In genomic region chr7:29212199-29212765, GRCm38 (mm10) we compare ENCODE assay signal across 7 mouse cellular contexts. TPM values are rescaled to one million over a fixed set of nuclear protein-coding genes. Genes with fewer than 3 reads are reported as not detected.
DNase-seq lines count a peak whose midpoint lies in the region; ATAC-seq and TF ChIP-seq lines count a peak whose summit lies in the region.

No protein-coding gene starts in this region.

- no peak for TF ChIP-seq CTCF in ES-Bruce4 (IDR thresholded peaks at IDR 0.05; ENCODE audit: low read depth, low read length)
- no peak for TF ChIP-seq CTCF in small intestine, adult 2 months (IDR thresholded peaks at IDR 0.05; ENCODE audit: extremely low read depth, insufficient read length, insufficient replicate concordance, low read depth, low read length)

- H3K27me3 ChIP-seq in ES-Bruce4 (ENCODE audit: control insufficient read depth, insufficient read depth, low read length, poor library complexity, severe bottlenecking) = no peaks in the 10 kb centered on the region
- peaks cover 23% of the 10 kb centered on the region for H3K27me3 ChIP-seq in hindbrain, embryonic 10.5 days (ENCODE audit: insufficient read depth, poor library complexity, severe bottlenecking)
- peaks cover 5% of the 10 kb centered on the region; the same call in 1 of the 2 replicates for H3K27me3 ChIP-seq in liver, embryonic 15.5 days
- no peaks in the 10 kb centered on the region for H3K27me3 ChIP-seq in small intestine, adult 2 months (ENCODE audit: control insufficient read depth, insufficient read depth, low read length)

- WGBS in hindbrain, embryonic 10.5 days = 11% methylated on average over 26 of the region's 26 CpGs
- 15% methylated on average over 26 of the region's 26 CpGs for WGBS in liver, embryonic 15.5 days (ENCODE audit: insufficient replicate concordance)
- 37% methylated on average over 26 of the region's 26 CpGs for WGBS in small intestine, adult 2 months

- TF ChIP-seq EP300 in ES-Bruce4 (IDR thresholded peaks at IDR 0.05; ENCODE audit: insufficient read depth, low read depth, low read length) = no peak

- no peak for ATAC-seq in liver, embryonic 15.5 days (ENCODE audit: insufficient read depth)

- no peaks in the 10 kb centered on the region for H3K9me3 ChIP-seq in ES-Bruce4 (replicated peaks; ENCODE audit: control insufficient read depth, insufficient read depth, low read length, poor library complexity, severe bottlenecking)
- H3K9me3 ChIP-seq in hindbrain, embryonic 10.5 days = 0 out of 2 replicates have a peak, but pooled peaks cover 5% of the 10 kb centered on the region
- H3K9me3 ChIP-seq in liver, embryonic 15.5 days (replicated peaks) = no peaks in the 10 kb centered on the region

- H3K27ac ChIP-seq in ES-Bruce4 (ENCODE audit: insufficient read depth, low read length) = peak overlapping the region; percentile 79
- no peak overlapping the region for H3K27ac ChIP-seq in hindbrain, embryonic 10.5 days
- peak overlapping the region; percentile 70 for H3K27ac ChIP-seq in liver, embryonic 15.5 days (replicated peaks)
- H3K27ac ChIP-seq in small intestine, adult 2 months (ENCODE audit: insufficient read depth, low read depth, low read length) = 0 out of 2 replicates have a peak overlapping the region, but pooled peaks have one; percentile 26

- peak overlapping the region; percentile 69 for H3K4me2 ChIP-seq in liver, embryonic 15.5 days

- peak overlapping the region; percentile 67 for H3K4me3 ChIP-seq in ES-Bruce4 (ENCODE audit: low read depth, low read length)
- H3K4me3 ChIP-seq in hindbrain, embryonic 10.5 days = peak overlapping the region; percentile 48
- peak overlapping the region; percentile 47 for H3K4me3 ChIP-seq in liver, embryonic 15.5 days (replicated peaks)
- H3K4me3 ChIP-seq in small intestine, adult 2 months (ENCODE audit: low read depth, low read length) = peak overlapping the region; percentile 53

- no peaks in the 10 kb centered on the region for H3K4me1 ChIP-seq in ES-Bruce4 (ENCODE audit: control insufficient read depth, insufficient read depth, low read length)
- peaks cover 28% of the 10 kb centered on the region for H3K4me1 ChIP-seq in hindbrain, embryonic 10.5 days (replicated peaks)
- H3K4me1 ChIP-seq in liver, embryonic 15.5 days (replicated peaks) = peaks cover 19% of the 10 kb centered on the region
- H3K4me1 ChIP-seq in small intestine, adult 2 months (ENCODE audit: control insufficient read depth, insufficient read depth, insufficient read length, low read length) = peaks cover 5% of the 10 kb centered on the region

- intact Hi-C loops in gastrocnemius, postnatal 14 days (cut with DNase I; ENCODE audit: low total_unique reads) = no loop called here

- H3K36me3 ChIP-seq in ES-Bruce4 (ENCODE audit: control insufficient read depth, insufficient read depth, low read length, poor library complexity, severe bottlenecking) = no peaks in the 10 kb centered on the region
- H3K36me3 ChIP-seq in hindbrain, embryonic 10.5 days = no peaks in the 10 kb centered on the region
- no peaks in the 10 kb centered on the region for H3K36me3 ChIP-seq in liver, embryonic 15.5 days (replicated peaks)
- no peaks in the 10 kb centered on the region for H3K36me3 ChIP-seq in small intestine, adult 2 months (ENCODE audit: control insufficient read depth, insufficient read depth, low read length)

- peak; percentile 31 for TF ChIP-seq POLR2A in ES-Bruce4 (IDR thresholded peaks at IDR 0.05; ENCODE audit: insufficient read depth, low read length)
- TF ChIP-seq POLR2A in small intestine, adult 2 months (IDR thresholded peaks at IDR 0.05; ENCODE audit: low read depth, low read length) = no peak

- peak overlapping the region; percentile 13 for H3K9ac ChIP-seq in ES-Bruce4 (ENCODE audit: low read depth, poor library complexity, severe bottlenecking)
- H3K9ac ChIP-seq in liver, embryonic 15.5 days = no peak overlapping the region

- DNase-seq in MEL-GATA-1-ER (ENCODE audit: extremely low read depth, low read depth) = peak; percentile 91
- peak; percentile 25 for DNase-seq in hindbrain, embryonic 10.5 days (ENCODE audit: low spot score)
- no peak for DNase-seq in frontal cortex, postnatal 25 days (ENCODE audit: low spot score in 2 of 2)
- DNase-seq in gastrocnemius, postnatal 14 days = no peak

RNA-seq across cellular contexts. Expression of gene Catsperg1, which starts 1.6 kb away (rescaled TPM):
- polyA plus RNA-seq in ES-Bruce4 (2011; ENCODE audit: insufficient read depth, insufficient read length, low read depth, missing spikeins) = 27.3 and 31.3 TPM in 2 replicates
- 0.51 and 0.97 TPM in 2 replicates for polyA plus RNA-seq in hindbrain, embryonic 10.5 days (2016; fragmentation: Nextera tagmentation; extraction: Ambion mirVana)
- polyA plus RNA-seq in liver, embryonic 15.5 days (2015; fragmentation: Nextera tagmentation; extraction: Ambion mirVana) = 0.21 and 0.28 TPM in 2 replicates
- polyA plus RNA-seq in small intestine, adult 2 months (2012; rRNA removed) = 0.32 and 0.53 TPM in 2 replicates
- under 1 TPM in 1 of 2 experiments, not detected in 1; 0.25 TPM for total RNA-seq in gastrocnemius, postnatal 14 days (2021)

RNA-seq across cellular contexts. Expression of gene Kcnk6, which starts 20.0 kb away (rescaled TPM):
- 7.0 and 7.1 TPM in 2 replicates for polyA plus RNA-seq in ES-Bruce4 (2011; ENCODE audit: insufficient read depth, insufficient read length, low read depth, missing spikeins)
- polyA plus RNA-seq in hindbrain, embryonic 10.5 days (2016; fragmentation: Nextera tagmentation; extraction: Ambion mirVana) = 0.76 and 0.97 TPM in 2 replicates
- polyA plus RNA-seq in liver, embryonic 15.5 days (2015; fragmentation: Nextera tagmentation; extraction: Ambion mirVana) = 1.2 and 1.8 TPM in 2 replicates
- 23.4 and 42.4 TPM in 2 replicates for polyA plus RNA-seq in small intestine, adult 2 months (2012; rRNA removed)
- 1 to 10 TPM; 2.2 to 2.6 TPM for total RNA-seq in gastrocnemius, postnatal 14 days (2021)

RNA-seq across cellular contexts. Expression of gene Yif1b, which starts 25.8 kb away (rescaled TPM):
- polyA plus RNA-seq in ES-Bruce4 (2011; ENCODE audit: insufficient read depth, insufficient read length, low read depth, missing spikeins) = 50.9 and 55.2 TPM in 2 replicates
- polyA plus RNA-seq in hindbrain, embryonic 10.5 days (2016; fragmentation: Nextera tagmentation; extraction: Ambion mirVana) = 110 and 115 TPM in 2 replicates
- polyA plus RNA-seq in liver, embryonic 15.5 days (2015; fragmentation: Nextera tagmentation; extraction: Ambion mirVana) = 43.6 and 44.1 TPM in 2 replicates
- polyA plus RNA-seq in small intestine, adult 2 months (2012; rRNA removed) = 41.8 and 49.8 TPM in 2 replicates
- total RNA-seq in gastrocnemius, postnatal 14 days (2021) = 10 to 100 TPM; 49.4 to 56.8 TPM

RNA-seq across cellular contexts. Expression of gene Psmd8, which starts 31.8 kb away (rescaled TPM):
- 223 and 242 TPM in 2 replicates for polyA plus RNA-seq in ES-Bruce4 (2011; ENCODE audit: insufficient read depth, insufficient read length, low read depth, missing spikeins)
- polyA plus RNA-seq in hindbrain, embryonic 10.5 days (2016; fragmentation: Nextera tagmentation; extraction: Ambion mirVana) = 305 and 348 TPM in 2 replicates
- polyA plus RNA-seq in liver, embryonic 15.5 days (2015; fragmentation: Nextera tagmentation; extraction: Ambion mirVana) = 110 and 112 TPM in 2 replicates
- 73.0 and 127 TPM in 2 replicates for polyA plus RNA-seq in small intestine, adult 2 months (2012; rRNA removed)
- 100 to 1,000 TPM; 171 to 188 TPM for total RNA-seq in gastrocnemius, postnatal 14 days (2021)

RNA-seq across cellular contexts. Expression of gene 2200002D01Rik, which starts 36.0 kb away (rescaled TPM):
- polyA plus RNA-seq in ES-Bruce4 (2011; ENCODE audit: insufficient read depth, insufficient read length, low read depth, missing spikeins) = 33.6 and 34.1 TPM in 2 replicates
- polyA plus RNA-seq in hindbrain, embryonic 10.5 days (2016; fragmentation: Nextera tagmentation; extraction: Ambion mirVana) = 6.9 and 7.4 TPM in 2 replicates
- 4.2 and 6.3 TPM in 2 replicates for polyA plus RNA-seq in liver, embryonic 15.5 days (2015; fragmentation: Nextera tagmentation; extraction: Ambion mirVana)
- 287 and 852 TPM in 2 replicates for polyA plus RNA-seq in small intestine, adult 2 months (2012; rRNA removed)
- total RNA-seq in gastrocnemius, postnatal 14 days (2021) = 1 to 10 TPM in 1 of 2 experiments, under 1 TPM in 1; 0.59 to 1.2 TPM

Comparison
In these comparisons a context has a peak if more than half of its experiments do, and no peak if none do; other contexts are left out.
1. DNase-seq: peak in MEL-GATA-1-ER (single experiment) and hindbrain, embryonic 10.5 days (single experiment); none in frontal cortex, postnatal 25 days (0 of 2) and gastrocnemius, postnatal 14 days (single experiment).
2. RNA of gene Catsperg1, which starts 1.6 kb away (polyA plus RNA-seq): 27.3 to 31.3 TPM in ES-Bruce4; 0.32 to 0.53 TPM in small intestine, adult 2 months, 0.51 to 0.97 TPM in hindbrain, embryonic 10.5 days and 0.21 to 0.28 TPM in liver, embryonic 15.5 days; every median in the first group is over 10 times any median in the second.
3. Peak in every context shown above with its lines, with median percentiles within 50 percentile points of each other: H3K4me3 ChIP-seq.